In genomic region chr1:173033288-173033687, GRCm38 (mm10) we compare ENCODE assay signal across 17 mouse cellular contexts.
"Had no signal": no experiment of that assay in that cellular context is flagged by ENCODE, and none has a peak within 500 bp of the region (broad histone marks: within the 10 kb centered on the region; RNA-seq: fewer than 3 reads in every experiment).

No protein-coding gene starts in this region.

- H3K9me3 ChIP-seq: lung, embryonic 15.5 days; megakaryocyte, embryonic 14.5 days; midbrain, embryonic 13.5 days; midbrain, embryonic 15.5 days; neural tube, embryonic 12.5 days; stomach, embryonic 15.5 days had no signal

- H3K9ac ChIP-seq: liver, postnatal 0 days; lung, embryonic 15.5 days; midbrain, embryonic 13.5 days; midbrain, embryonic 15.5 days; neural tube, embryonic 12.5 days; stomach, embryonic 15.5 days had no signal

- H3K4me1 ChIP-seq: lung, embryonic 15.5 days; megakaryocyte, embryonic 14.5 days; midbrain, embryonic 13.5 days; midbrain, embryonic 15.5 days; neural tube, embryonic 12.5 days; stomach, embryonic 15.5 days had no signal

- H3K4me2 ChIP-seq: lung, embryonic 15.5 days; midbrain, embryonic 11.5 days; midbrain, embryonic 13.5 days; midbrain, embryonic 15.5 days; neural tube, embryonic 12.5 days; stomach, embryonic 15.5 days had no signal

- H3K27me3 ChIP-seq: lung, embryonic 15.5 days; megakaryocyte, embryonic 14.5 days; midbrain, embryonic 13.5 days; midbrain, embryonic 15.5 days; neural tube, embryonic 12.5 days; stomach, embryonic 15.5 days had no signal

- H3K27ac ChIP-seq: lung, embryonic 15.5 days; macrophage; midbrain, embryonic 13.5 days; midbrain, embryonic 15.5 days; neural tube, embryonic 12.5 days; stomach, embryonic 15.5 days; stomach, postnatal 0 days had no signal

- H3K4me3 ChIP-seq: lung, embryonic 15.5 days; megakaryocyte, embryonic 14.5 days; midbrain, embryonic 13.5 days; midbrain, embryonic 15.5 days; neural tube, embryonic 12.5 days; stomach, embryonic 15.5 days had no signal

- ATAC-seq: liver, postnatal 0 days; lung, postnatal 0 days; midbrain, embryonic 13.5 days; midbrain, embryonic 15.5 days had no signal

- H3K36me3 ChIP-seq: lung, embryonic 15.5 days; midbrain, embryonic 13.5 days; midbrain, embryonic 15.5 days; neural tube, embryonic 12.5 days; stomach, embryonic 15.5 days had no signal

- DNase-seq: liver, postnatal 0 days; lung, adult 2 months; lung, postnatal 14 days; lung, postnatal 36 days; thymus, adult 18-20 months; thymus, postnatal 14 days; thymus, postnatal 36 days had no signal
